Mouse (Mus musculus): ENCODE measurements at regions not wholly inside any gene's neighbourhood (a gene's known extent, or its start where the extent isn't known, plus 50 kb on each side); places are given as distances from the start of the nearest gene placed in this dataset.
A peak's percentile ranks its signal among the peaks of the same experiment; 100 is the strongest.

GRCm38 (mm10) chrX:128516358-128516757 is 780.0 kb upstream of the Cldn34c4 start:
- no peaks in the 10 kb centered on the region for H3K36me3 ChIP-seq (ENCODE audit: insufficient read depth, low read length)
- no peak overlapping the region for H3K9ac ChIP-seq (replicated peaks; ENCODE audit: low read length, poor library complexity, severe bottlenecking)
- no peak overlapping the region for H3K4me2 ChIP-seq (ENCODE audit: low read depth, low read length, poor library complexity, severe bottlenecking)
- ATAC-seq (ENCODE audit: low FRiP score) (no peak), DNase-seq (ENCODE audit: low spot score) (peak; percentile 5)
- TF ChIP-seq CTCF (IDR thresholded peaks at IDR 0.05) = no peak
- no peak overlapping the region for H3K27ac ChIP-seq (ENCODE audit: low read depth, low read length)
- H3K4me1 ChIP-seq (ENCODE audit: insufficient read depth, low read length) = no peaks in the 10 kb centered on the region
- no peaks in the 10 kb centered on the region for H3K9me3 ChIP-seq (ENCODE audit: low read length)
- 45% methylated on average over 4 of the region's 4 CpGs for WGBS
- no peaks in the 10 kb centered on the region for H3K27me3 ChIP-seq (ENCODE audit: insufficient read depth, low read length)
- no peak overlapping the region for H3K4me3 ChIP-seq (ENCODE audit: low read depth, low read length)

All from midbrain, postnatal 0 days (tissue).